Mouse (Mus musculus): ENCODE results near the gene Scarb1. TPM values are rescaled to one million over a fixed set of nuclear protein-coding genes. Genes with fewer than 3 reads are reported as not detected.
A peak's percentile ranks its signal among the peaks of the same experiment; 100 is the strongest.

Scarb1 gene
- total and polyA plus RNA-seq, 2 experiments from 2014 or later = 58.2 to 79.8 TPM

GRCm38 (mm10) chr5:125277313-125277712, 63.6 kb downstream of the Scarb1 start:
- Histone ChIP-seq H3K4me1 (ENCODE audit: control insufficient read depth, insufficient read depth) (peaks cover 12% of the 10 kb centered on the region; the same call in 1 of the 2 replicates), H3K9ac (replicated peaks; ENCODE audit: low read depth, low read length) (no peak overlapping the region), H3K36me3 (replicated peaks; ENCODE audit: control insufficient read depth, insufficient read depth, low read length) (peaks cover 7% of the 10 kb centered on the region; the same call in 1 of the 2 replicates), H3K4me3 (ENCODE audit: low read depth, low read length) (no peak overlapping the region), H3K9me3 (replicated peaks; ENCODE audit: control insufficient read depth, low read length) (no peaks in the 10 kb centered on the region), H3K27ac (ENCODE audit: low read depth) (no peak overlapping the region), H3K4me2 (ENCODE audit: low read depth, low read length) (no peak overlapping the region), H3K27me3 (ENCODE audit: control insufficient read depth, insufficient read depth, low read length) (no peaks in the 10 kb centered on the region)
- ATAC-seq (ENCODE audit: insufficient read depth, low read depth) (no peak), DNase-seq (ENCODE audit: low spot score) (no peak)
- WGBS = 86% methylated on average over 6 of the region's 6 CpGs
- TF ChIP-seq EP300 (IDR thresholded peaks at IDR 0.05; ENCODE audit: low read depth) = no peak
- TF ChIP-seq CTCF (IDR thresholded peaks at IDR 0.05; ENCODE audit: low read depth) = no peak

DNA sequence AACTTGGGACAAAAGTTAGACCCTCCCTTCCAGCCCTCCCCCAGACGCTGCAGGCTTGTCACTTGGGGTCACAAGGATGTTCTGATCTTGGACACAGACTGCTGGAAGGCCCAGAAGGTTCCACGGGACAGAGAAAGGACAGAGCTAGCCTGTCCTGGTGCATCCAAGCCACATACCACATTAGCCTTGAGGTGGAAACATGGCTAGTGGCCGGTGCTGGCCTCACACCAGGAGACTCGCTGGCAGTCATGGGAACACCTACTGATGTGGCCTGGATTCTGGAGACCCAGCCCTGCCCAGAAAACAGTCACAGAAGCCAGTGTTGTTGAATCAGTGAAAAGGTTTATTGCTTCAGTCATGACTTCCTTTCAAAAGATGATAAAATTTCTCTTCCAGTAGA, 64.1 kb downstream of the Scarb1 start:
- Histone ChIP-seq H3K9me3 (replicated peaks; ENCODE audit: control insufficient read depth, low read length) (no peaks in the 10 kb centered on the region), H3K27me3 (ENCODE audit: control insufficient read depth, insufficient read depth, low read length) (no peaks in the 10 kb centered on the region), H3K4me2 (ENCODE audit: low read depth, low read length) (no peak overlapping the region), H3K27ac (ENCODE audit: low read depth) (no peak overlapping the region), H3K36me3 (replicated peaks; ENCODE audit: control insufficient read depth, insufficient read depth, low read length) (peaks cover 7% of the 10 kb centered on the region; the same call in 1 of the 2 replicates), H3K4me3 (ENCODE audit: low read depth, low read length) (no peak overlapping the region), H3K4me1 (ENCODE audit: control insufficient read depth, insufficient read depth) (peaks cover 12% of the 10 kb centered on the region; the same call in 1 of the 2 replicates), H3K9ac (replicated peaks; ENCODE audit: low read depth, low read length) (no peak overlapping the region)
- ATAC-seq (ENCODE audit: insufficient read depth, low read depth) (no peak), DNase-seq (ENCODE audit: low spot score) (no peak)
- 86% methylated on average over 4 of the region's 4 CpGs for WGBS
- TF ChIP-seq CTCF (IDR thresholded peaks at IDR 0.05; ENCODE audit: low read depth) (no peak), EP300 (IDR thresholded peaks at IDR 0.05; ENCODE audit: low read depth) (no peak)

DNA sequence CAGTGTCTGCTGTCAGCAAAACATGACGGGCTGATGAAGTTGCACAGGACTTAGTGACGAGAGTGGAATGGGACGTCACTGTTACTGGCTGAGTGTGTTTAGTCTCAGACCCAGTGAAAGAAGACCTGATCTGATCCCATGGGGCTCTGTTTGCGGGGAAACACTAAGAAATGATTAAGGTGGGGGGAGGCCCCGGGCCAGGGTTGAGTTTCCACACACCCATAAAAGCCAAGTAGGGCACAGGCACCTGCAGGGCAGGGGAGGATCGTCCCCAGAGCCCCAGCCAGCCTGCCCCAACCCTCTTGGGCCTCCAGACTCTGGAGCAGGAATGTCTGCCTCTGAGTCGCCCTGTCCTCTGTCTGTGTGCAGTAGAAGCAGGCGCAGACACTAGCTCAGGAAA, 65.6 kb downstream of the Scarb1 start:
- H3K27me3 ChIP-seq (ENCODE audit: control insufficient read depth, insufficient read depth, low read length) = no peaks in the 10 kb centered on the region
- no peak for TF ChIP-seq CTCF (IDR thresholded peaks at IDR 0.05; ENCODE audit: low read depth)
- no peak for TF ChIP-seq EP300 (IDR thresholded peaks at IDR 0.05; ENCODE audit: low read depth)
- ATAC-seq (ENCODE audit: insufficient read depth, low read depth) = no peak; the same call in 1 of the 2 replicates
- H3K4me1 ChIP-seq (ENCODE audit: control insufficient read depth, insufficient read depth) = peaks cover 16% of the 10 kb centered on the region; the same call in 1 of the 2 replicates
- H3K9me3 ChIP-seq (replicated peaks; ENCODE audit: control insufficient read depth, low read length) = no peaks in the 10 kb centered on the region
- H3K4me3 ChIP-seq (ENCODE audit: low read depth, low read length) = no peak overlapping the region
- H3K36me3 ChIP-seq (replicated peaks; ENCODE audit: control insufficient read depth, insufficient read depth, low read length) = peaks cover 7% of the 10 kb centered on the region; the same call in 1 of the 2 replicates
- H3K9ac ChIP-seq (replicated peaks; ENCODE audit: low read depth, low read length) = no peak overlapping the region
- H3K27ac ChIP-seq (ENCODE audit: low read depth) = peak overlapping the region; percentile 68
- H3K4me2 ChIP-seq (ENCODE audit: low read depth, low read length) = no peak overlapping the region
- 50% methylated on average over 8 of the region's 8 CpGs for WGBS
- no peak for DNase-seq (ENCODE audit: low spot score)

DNA sequence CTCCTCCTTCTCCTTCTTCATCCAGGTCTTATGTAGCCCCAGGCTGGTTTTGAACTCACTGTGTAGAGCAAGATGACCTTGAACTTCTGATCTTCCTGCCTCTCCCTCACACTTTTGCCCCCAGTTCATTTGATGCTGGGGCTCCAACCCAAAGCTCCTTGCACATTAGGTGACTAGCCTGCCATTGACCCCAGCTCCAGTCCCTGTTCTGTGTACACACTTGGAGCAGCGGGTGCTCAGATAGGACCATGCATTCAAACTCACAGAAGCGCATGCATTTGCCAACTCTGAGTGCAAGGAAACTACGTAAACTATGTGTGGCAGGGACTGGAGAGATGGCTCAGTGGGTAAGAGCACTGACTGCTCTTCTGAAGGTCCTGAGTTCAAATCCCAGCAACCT, 66.1 kb downstream of the Scarb1 start:
- Histone ChIP-seq H3K36me3 (replicated peaks; ENCODE audit: control insufficient read depth, insufficient read depth, low read length) (peaks cover 7% of the 10 kb centered on the region; the same call in 1 of the 2 replicates), H3K9me3 (replicated peaks; ENCODE audit: control insufficient read depth, low read length) (no peaks in the 10 kb centered on the region), H3K4me1 (ENCODE audit: control insufficient read depth, insufficient read depth) (peaks cover 16% of the 10 kb centered on the region; the same call in 1 of the 2 replicates), H3K9ac (replicated peaks; ENCODE audit: low read depth, low read length) (no peak overlapping the region), H3K4me3 (ENCODE audit: low read depth, low read length) (no peak overlapping the region), H3K27ac (ENCODE audit: low read depth) (peak overlapping the region; percentile 12; the same call in 1 of the 2 replicates), H3K27me3 (ENCODE audit: control insufficient read depth, insufficient read depth, low read length) (no peaks in the 10 kb centered on the region), H3K4me2 (ENCODE audit: low read depth, low read length) (no peak overlapping the region)
- ATAC-seq (ENCODE audit: insufficient read depth, low read depth) (no peak), DNase-seq (ENCODE audit: low spot score) (no peak)
- WGBS = 76% methylated on average over 3 of the region's 3 CpGs
- TF ChIP-seq CTCF (IDR thresholded peaks at IDR 0.05; ENCODE audit: low read depth) (no peak), EP300 (IDR thresholded peaks at IDR 0.05; ENCODE audit: low read depth) (no peak)

DNA sequence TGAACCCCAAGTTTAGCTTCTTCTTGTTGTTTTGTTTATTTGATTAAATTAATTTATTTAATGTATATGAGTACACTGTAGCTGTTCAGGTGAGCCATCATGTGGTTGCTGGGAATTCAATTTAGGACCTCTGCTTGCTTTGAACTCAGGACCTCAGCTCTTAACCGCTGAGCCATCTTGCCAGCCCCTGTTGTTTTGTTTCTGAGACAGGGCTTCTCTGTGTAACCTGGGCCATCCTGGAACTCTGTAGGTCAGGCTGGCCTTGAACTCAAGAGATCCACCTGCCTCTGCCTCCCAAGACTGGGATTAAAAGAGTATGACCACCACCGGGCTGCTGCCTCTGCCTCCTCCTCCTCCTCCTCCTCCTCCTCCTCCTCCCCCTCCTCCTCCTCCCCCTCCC, 66.7 kb downstream of the Scarb1 start:
- DNase-seq (ENCODE audit: low spot score) (no peak), ATAC-seq (ENCODE audit: insufficient read depth, low read depth) (no peak)
- Histone ChIP-seq H3K36me3 (replicated peaks; ENCODE audit: control insufficient read depth, insufficient read depth, low read length) (peaks cover 7% of the 10 kb centered on the region; the same call in 1 of the 2 replicates), H3K4me2 (ENCODE audit: low read depth, low read length) (peak overlapping the region; percentile 17), H3K9me3 (replicated peaks; ENCODE audit: control insufficient read depth, low read length) (no peaks in the 10 kb centered on the region), H3K27ac (ENCODE audit: low read depth) (peak overlapping the region; percentile 92), H3K4me3 (ENCODE audit: low read depth, low read length) (no peak overlapping the region), H3K27me3 (ENCODE audit: control insufficient read depth, insufficient read depth, low read length) (no peaks in the 10 kb centered on the region), H3K9ac (replicated peaks; ENCODE audit: low read depth, low read length) (no peak overlapping the region), H3K4me1 (ENCODE audit: control insufficient read depth, insufficient read depth) (peaks cover 16% of the 10 kb centered on the region; the same call in 1 of the 2 replicates)
- WGBS = 73% methylated on average over 2 of the region's 2 CpGs
- no peak for TF ChIP-seq CTCF (IDR thresholded peaks at IDR 0.05; ENCODE audit: low read depth)
- TF ChIP-seq EP300 (IDR thresholded peaks at IDR 0.05; ENCODE audit: low read depth) = no peak; the same call in 1 of the 2 replicates

GRCm38 (mm10) chr5:125273666-125274109, 67.2 kb downstream of the Scarb1 start:
- WGBS = under 1% methylated on average over 8 of the region's 8 CpGs
- Histone ChIP-seq H3K36me3 (replicated peaks; ENCODE audit: control insufficient read depth, insufficient read depth, low read length) (peaks cover 7% of the 10 kb centered on the region; the same call in 1 of the 2 replicates), H3K4me1 (ENCODE audit: control insufficient read depth, insufficient read depth) (peaks cover 16% of the 10 kb centered on the region; the same call in 1 of the 2 replicates), H3K27me3 (ENCODE audit: control insufficient read depth, insufficient read depth, low read length) (no peaks in the 10 kb centered on the region), H3K4me3 (ENCODE audit: low read depth, low read length) (no peak overlapping the region), H3K9ac (replicated peaks; ENCODE audit: low read depth, low read length) (no peak overlapping the region), H3K27ac (ENCODE audit: low read depth) (peak overlapping the region; percentile 92), H3K9me3 (replicated peaks; ENCODE audit: control insufficient read depth, low read length) (no peaks in the 10 kb centered on the region), H3K4me2 (ENCODE audit: low read depth, low read length) (peak overlapping the region; percentile 17)
- ATAC-seq (ENCODE audit: insufficient read depth, low read depth) (peak; percentile 87), DNase-seq (ENCODE audit: low spot score) (peak; percentile 93)
- TF ChIP-seq CTCF (IDR thresholded peaks at IDR 0.05; ENCODE audit: low read depth) (peak; percentile 65), EP300 (IDR thresholded peaks at IDR 0.05; ENCODE audit: low read depth) (peak; percentile 78; the same call in 1 of the 2 replicates)

Data from heart, postnatal 0 days (tissue).